Mouse (Mus musculus) CD4-positive helper T cell, adult 2 months (primary cell): ENCODE results near the gene Fsd2.

Source experiments
- DNase-seq: peaks from one replicate; pipeline ENCODE4 v3.0.0-alpha.2; 2012; ENCODE audit warnings: low read depth, missing footprints, low spot score

Fsd2 gene

DNA sequence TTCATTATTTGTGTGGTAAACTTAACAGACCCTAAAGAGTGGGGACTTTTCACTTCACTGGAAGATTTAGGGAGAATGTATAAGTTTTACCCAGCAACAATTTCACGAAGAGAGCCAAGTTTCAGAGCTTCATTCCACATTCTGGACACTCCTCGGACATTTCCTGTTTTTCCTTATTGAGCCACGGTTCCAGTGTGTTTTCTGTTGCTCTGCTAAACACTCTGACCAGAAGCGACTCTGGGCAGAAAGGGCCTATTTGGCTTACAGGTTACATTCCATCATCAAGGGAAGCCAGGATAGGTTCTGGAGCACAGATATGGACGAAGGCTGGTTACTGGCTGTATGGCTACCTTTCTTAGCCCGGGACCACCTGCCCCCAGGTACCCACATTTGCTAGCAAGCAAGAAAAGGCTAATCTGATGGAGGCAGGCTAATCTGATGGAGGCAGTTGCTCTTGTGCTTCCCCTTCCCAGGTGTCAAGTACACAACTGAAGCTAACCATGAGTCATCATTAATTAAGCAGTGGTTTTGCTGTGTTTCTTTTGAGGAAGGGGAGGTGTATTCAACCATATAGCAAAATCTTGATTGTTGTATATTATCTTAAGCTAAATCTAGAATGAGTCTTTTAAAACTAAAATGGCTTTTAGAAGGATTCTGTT, 6.0 kb upstream of the Fsd2 start:
- no peak for DNase-seq

DNA sequence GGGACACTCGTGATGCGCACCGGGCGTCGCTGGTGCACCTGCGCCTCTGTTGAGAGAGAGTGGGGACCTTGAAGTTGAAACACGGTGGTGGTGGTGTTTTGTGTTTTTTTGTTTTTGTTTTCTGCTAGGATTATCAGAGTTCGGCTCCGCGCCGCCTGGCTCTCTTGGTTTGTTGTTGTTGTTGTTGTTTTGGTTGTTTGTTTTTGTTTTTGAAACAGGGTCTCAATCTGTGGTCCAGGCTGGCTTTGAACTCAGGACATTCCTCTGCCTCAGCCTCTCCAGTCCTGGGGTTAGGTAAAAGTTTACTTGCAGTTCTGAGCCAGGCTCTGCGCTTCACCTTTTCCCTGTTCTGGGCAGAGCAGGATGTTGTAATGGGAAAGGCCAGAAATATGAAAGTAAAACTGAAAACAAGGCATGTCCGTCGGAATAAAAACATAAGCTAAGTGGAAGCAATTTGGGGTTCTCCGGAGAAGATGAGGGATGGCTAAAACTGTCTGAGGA, 5.2 kb upstream of the Fsd2 start:
- DNase-seq: peak; percentile 50

DNA sequence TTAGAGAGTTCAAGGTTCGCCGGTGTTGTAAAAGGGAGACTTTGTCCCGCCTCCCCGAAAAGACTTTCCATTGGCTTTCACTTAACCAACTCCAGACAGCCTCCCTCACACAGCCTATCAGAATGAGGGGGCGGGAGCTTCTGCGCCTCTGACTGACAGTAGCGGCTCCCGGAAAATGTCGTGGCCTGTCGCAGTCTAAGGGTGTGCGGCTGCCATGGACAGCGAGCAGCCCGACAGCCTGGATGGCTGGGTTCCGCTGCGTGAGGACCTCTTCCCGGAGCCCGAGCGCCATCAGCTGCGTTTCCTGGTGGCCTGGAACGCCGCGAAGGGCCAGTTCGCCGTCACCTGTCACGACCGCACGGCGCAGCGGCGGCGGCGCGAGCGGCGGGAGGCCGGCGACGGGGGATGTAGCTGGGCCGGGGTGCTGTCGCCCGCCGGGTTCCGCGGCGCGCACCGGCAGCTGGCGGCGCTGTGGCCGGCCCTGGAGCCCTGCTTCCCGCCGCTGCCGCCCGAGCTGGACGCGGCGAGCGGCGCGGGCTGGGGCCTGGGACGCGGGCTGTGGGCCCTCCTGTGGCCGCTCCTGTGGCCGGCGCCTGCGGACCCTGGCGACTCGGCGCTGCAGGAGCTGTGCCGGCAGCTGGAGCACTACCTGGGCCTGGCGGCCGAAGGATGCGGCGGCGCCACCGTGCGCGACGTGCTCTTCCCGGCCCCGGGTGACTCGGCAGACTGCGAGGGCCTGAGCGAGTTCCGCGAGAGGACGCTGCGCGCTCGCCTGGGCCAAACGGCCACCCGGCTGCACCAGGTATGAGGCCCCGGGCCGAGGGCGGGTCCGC, 4.6 kb upstream of the Fsd2 start, which contains the start of gene Whamm:
Whamm (plus strand) TSS at position 159 of the 833 bp plus-strand sequence.
- peak; percentile 95 for DNase-seq

DNA sequence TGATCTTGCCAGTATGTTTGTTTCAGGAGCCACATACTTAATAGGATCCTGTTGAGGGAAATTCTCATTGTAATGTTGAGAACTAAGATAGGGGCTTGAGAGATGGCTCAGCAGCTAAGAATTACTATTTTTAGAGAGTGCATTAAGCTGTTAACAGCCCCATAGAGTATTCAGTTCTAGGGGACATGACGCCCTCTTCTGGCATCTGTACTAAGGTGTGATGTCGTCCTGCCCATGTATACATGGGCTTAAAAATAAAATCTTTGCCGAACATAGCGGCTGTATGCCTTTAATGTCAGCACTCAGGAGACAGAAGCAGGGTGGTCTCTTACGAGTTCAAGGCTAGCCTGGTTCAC, 4.0 kb upstream of the Fsd2 start:
- DNase-seq: no peak

DNA sequence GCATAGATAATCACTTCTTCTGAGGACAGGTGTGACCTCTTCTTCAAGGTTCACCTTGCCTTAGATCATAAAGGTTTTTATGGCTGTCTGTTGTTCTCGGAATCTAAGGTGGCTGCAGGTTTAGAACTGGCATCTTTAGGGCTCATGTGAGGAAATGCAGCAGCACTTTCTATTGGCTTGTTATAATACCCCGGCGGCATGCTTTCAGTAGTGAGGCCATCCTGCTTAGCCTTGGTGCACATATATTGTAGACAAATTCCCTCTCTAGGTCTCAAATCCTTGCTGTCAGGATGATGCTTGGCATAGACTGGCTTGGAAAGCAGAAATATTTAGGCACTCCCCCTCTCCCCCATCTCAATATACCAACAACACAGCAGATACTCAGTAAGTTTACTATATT, 3.5 kb upstream of the Fsd2 start:
- DNase-seq: no peak

DNA sequence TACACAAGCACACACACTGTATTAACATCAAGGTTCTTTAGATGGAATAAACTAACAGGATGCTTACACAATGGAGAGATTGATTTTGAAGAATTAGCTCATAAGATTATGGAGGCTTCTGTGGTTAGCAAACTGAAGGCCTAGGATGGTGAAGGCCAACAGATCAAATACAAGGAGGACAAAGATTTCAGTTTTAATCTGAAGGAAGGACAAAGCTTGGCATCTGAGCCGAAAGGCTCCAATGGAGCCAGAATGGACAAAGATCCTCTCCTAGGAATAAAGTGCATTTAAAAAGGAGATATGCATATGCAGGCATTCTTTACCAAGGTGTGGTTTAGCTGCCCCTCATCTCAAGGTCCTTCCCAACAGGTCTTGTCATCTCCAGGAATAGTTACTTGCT, 3.1 kb upstream of the Fsd2 start:
- no peak for DNase-seq

DNA sequence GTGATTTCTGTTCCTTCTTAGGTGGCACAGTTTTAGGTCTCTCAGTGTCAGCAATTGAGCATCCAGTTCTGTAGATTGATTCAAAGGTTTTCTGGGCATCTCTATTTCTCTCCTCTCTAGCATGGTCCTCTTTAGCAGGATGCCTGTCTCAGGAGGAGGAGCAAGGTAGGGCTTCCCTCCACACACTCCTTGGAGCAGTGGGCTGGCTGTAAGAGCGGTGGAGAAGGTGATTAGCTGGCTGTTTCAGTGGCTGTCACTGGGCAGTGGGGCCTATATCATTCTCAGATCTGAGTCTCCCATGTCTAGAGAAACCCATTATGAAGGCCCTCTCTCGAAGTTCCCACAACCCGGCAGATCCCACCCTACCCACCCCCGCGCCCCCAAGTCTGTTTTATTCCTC, 652 bp upstream of the Fsd2 start:
- no peak for DNase-seq

DNA sequence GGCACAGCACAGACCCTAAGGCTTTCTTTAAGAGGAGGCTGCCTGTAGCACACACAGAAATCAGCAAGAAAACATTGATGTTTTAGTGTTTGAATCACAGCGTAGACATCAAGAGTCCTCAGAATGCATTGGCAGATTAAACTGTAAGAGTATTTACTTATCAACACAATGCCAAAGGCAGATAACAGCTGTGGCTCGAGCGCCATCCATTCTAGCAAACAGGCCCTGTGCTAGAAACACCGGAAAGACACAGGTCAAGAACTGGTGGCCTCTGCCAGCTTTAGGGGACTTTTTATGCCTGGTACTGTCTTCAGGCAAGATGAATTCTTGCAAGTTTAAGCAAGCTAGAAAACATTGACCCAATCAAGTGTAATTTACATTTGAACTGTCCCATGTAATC, 412 bp downstream of the Fsd2 start:
- DNase-seq: no peak

DNA sequence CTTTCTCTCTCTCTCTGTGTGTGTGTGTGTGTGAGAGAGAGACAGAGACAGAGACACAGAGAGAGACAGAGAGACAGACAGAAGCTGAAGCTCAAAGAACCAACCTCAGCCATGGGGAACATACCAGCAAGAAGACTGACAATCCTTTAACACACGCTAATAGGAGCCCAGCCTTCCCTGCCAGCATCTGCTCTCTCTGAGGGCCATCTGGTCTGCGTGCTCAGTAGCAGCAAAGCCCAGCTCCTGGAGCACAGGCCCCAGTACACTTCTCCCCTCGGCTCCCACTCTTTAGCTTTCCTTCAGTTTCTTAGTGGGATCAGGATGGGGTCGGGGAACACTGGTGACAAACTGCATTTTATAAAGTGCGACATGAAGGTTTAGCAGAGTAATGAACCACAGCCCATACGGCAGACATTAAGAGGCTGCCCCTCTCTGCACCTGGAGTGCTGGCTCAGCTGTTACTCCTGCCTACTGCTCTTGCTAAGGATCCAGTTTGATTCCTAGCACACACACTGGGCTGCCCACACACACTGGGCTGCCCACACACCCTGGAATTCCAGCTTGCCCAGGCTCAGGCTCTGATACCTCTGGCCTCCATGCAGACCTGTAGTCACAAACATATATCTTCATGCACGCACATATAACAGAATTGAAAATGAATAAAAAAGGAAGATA, 1.2 kb downstream of the Fsd2 start:
- DNase-seq: no peak

DNA sequence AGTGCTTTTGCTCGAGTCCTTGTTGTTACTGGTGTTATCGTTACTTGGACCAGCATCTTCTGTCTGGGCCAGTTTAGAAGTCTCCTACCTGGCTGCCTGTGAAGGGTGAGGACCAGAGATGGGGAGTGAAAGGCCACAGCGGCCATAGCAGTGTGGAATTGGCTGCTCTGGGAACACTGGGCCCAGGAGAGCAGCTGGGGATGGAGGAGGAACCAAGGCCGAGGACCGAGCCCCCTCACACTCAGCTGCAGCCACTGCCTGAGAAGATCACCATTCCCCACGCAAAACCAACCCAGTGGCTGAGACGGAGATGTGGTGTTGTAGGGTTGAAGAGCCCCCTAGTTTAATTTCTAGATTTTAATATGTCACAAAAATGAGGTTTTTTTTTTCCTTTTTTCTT, 2.0 kb downstream of the Fsd2 start:
- DNase-seq: no peak

DNA sequence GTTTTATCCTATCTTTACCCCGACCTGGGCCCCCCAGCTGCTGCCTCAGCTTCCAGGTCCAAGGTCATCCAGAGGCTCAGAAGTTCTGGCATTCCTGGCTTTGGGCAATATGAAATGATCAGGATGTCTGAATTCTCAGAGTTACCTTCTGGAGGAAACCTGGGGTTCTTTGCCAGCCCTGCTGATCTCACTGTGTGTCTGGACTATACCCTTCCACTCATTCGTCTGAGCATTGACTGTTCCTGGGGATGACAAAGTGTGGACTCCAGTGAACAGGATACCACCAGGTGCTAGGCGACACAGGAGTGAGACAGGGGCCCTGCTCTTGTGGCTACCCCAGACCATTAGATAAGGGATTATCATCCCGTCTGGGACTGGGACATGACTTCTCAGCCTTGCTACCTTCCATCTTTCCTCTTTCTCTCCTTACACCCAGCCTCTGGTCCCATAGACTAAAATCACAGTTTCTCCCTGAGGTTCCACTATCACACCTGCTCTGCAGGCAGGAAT, 3.2 kb downstream of the Fsd2 start:
- no peak for DNase-seq

DNA sequence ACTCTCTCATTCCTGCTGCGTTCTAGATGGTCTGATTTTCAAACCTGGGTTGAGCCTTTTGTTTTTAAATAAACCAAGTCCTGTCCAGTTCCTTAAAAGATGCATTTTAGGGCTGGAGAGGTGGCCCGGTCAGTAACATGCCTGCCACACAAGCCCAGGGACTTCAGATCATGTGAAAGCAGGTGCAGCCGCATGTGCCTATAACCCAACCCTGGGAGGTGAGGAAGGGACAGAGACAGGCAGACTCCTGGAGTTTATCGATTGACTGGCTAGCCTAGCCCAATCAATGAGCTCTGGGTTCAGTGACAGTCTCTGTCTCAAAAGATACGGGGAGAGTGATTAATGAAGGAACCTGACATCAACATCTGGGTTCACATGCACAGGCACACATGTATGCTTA, 5.5 kb downstream of the Fsd2 start:
- no peak for DNase-seq

DNA sequence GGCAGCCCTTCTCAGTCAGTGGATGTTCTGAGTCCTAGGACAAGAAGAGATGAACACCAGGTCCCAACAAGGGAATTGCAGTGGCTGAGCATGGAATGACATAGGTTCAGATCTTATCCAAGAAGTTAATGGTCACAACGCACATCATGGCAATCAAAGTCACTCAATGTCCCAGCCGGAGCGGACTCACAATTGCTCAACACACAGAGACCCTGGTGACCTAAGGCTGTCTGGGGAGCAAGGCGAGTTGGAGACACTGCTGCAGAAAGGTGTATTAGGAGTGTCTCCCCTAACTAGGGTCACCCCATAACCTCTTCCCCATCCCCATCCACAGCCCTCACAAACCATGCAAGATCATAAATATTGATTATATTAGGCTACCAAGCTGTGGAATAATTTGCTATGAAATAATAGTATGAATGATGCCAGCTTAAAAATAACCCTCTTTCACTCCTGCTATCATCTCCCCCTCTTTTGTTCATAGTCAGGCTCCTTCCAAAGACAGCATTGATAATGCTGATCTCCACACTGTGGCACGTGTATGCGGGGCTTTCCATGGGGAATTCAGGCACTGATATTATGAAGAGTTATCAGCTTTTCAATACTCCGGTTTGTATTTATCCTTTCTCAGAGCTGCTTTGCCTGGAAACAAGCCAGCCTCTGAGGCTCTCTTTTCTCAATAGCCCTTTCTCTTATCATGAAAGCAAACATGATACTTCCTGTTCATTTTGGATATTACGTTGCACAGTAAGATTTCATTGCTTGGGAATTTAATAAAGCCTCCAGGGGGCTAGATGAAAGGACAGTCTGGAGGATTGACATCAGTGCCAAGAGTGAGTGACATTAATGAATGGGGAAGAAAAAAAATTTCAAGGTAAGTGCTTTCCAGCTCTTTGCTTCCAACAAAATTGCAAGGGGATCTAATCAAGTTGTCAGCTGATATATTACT, 6.4 kb downstream of the Fsd2 start:
- no peak for DNase-seq

DNA sequence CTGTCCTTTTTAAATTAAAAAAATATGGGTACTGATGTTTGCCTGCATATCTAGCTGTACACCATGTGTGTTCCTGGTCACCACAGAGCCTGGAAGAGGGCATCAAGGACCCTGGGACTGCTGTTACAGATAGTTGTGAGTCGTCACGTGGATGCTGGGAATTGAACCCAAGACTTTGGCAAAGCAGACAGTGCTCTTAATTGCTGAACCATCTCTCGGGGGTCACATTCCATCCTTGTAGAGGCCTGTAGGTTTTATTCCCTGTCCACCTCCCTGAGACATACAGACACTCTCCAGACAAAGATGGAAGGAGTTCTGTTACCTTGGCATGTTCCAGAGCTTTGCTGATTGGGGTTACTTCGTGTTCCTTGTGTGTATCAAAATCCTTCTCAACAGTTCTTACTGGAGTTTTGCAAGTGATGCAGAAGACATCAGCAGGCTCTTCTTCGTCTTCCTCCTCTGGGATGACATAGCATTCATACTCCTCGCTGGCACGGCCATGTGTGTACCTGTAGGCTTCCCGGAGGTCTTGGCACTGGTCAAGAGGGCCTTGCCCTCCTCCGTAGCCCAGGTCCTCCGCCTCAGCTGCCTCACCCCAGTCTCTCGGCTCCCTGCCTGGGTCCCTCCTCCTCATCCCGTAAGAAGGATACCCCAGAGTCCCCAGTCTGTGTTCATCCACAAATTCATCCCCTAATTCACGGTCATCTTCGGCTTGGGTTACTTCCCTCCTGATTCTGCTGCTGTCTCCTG, 7.3 kb downstream of the Fsd2 start:
- no peak for DNase-seq

DNA sequence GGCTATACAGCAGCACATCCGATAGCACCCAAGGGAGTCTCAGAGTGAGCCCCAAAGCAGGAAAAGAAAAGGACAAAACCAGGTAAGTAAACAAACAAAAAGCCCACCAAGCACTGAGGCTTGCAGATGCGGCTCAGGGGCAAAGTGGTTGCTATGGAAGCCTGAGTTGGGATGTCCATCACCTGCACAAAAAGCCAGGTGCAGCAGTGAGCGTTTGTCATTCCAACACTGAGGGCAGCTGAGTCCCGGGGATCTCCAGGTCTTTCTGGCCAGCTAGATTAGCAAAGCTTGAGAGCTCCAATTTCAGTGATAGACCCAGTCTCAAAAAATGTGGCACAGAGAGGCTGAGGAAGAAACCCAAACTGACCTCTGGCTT, 8.8 kb downstream of the Fsd2 start:
- DNase-seq: no peak

DNA sequence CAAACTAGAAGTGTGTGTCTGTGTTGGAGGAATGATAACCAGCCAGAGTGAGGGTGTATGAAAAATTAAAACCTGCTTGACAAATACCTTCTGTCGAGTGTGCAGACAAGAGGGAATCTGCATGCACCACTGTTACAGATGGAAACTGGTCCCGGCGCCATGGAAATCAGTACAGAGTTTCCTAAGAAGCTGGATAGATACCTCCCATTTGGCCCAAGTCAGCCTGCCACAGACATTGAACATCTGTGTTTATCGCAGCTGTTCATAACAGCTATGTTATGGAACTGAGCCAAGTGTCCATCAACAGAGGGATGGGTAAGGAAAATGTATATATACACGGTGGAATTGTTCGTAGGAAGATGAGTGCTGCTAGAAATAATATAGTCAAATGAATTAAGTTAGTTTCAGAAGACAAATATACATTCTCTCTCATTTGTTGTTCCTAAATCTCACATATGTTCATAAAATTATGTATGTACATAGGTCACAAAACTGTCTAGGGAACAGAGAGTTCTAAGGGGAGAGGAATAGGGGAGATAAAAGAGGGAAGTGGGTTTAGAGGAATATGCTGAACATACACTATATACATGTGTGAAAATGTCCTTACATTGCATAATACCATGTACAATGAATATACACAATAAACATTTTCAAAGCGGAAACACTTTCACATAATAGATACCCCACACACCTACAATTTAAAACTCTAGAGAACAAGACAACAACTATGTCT, 9.3 kb downstream of the Fsd2 start:
- no peak for DNase-seq

DNA sequence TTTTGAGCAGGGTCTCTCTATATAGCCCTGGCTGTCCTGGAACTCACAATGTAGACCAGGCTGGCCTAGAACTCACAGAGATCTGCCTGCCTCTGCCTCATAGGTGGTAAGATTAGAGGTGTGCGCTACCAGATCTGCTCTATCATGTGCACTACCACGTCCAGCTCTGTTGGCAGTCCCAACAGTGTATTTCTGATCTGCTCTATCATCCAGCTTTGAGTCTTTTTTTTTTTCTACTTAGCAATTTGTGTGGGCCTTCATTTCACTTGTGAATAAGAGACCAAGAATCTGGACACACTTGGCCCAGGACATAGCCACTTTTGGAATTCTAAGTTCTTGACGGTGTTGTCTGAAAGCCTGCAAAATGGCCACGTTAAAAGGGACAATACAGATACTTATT, 9.9 kb downstream of the Fsd2 start:
- DNase-seq: no peak

DNA sequence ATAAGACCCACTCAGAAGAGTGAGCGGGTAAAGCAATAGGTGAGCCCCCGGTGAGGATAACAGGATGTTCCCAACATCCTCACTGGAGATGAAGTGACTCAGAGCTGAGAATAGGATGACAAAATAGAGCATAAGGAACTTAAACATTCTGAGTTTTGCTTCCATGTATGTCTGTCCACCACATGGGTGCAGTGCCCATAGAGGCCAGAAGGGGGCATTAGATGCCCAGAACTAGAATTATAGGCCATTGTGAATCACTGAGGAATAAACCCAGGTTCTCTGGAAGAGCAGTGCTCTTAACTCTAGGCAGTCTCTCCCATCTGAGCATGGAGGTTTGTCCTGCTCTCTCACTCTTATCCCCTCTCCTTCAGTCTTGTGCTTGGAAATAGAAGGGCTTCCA, 12.4 kb downstream of the Fsd2 start:
- peak; percentile 26 for DNase-seq

DNA sequence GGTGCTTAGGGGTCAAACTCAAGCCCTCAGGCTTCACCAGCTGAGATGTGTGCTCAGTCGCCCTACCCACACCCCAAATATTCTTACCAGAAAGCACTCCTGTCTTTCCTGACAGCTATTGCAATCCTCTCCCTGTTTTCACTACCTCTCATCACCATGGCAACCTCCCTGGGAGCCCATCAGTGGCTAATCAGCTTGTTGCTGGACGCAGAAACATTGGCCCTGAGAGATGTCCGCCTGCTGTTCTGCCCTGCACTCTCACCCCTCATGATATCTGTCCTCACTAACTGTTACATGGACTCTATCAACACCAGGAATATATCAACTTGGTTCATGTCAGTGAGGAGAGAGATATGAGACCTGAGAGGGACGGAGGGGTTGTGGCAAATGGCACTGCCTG, 13.2 kb downstream of the Fsd2 start:
- DNase-seq: no peak

DNA sequence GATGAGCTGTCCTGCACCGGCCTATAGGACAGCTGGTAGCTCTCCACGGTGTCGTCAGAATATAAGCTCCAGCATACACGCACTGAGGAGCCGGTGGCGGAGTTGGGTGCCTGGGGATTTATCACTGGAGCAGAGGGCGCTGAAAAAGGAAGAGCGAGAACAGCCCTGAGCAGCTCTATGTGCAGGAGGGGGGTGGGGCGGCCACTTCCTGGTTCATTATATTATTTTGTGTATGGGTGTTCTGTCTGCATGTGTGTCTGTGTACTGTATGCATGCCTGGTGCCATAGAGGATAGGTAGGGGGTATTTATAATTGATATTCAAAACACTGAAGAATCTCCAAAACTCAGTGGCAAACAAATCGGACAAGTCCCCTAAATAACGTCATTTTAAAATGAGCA, 17.9 kb downstream of the Fsd2 start:
- DNase-seq: peak; percentile 26
